Mouse (Mus musculus) liver, embryonic 14.5 days (tissue): Measurements from ENCODE around the gene Gab2.

ENCODE experiments used
- CTCF ChIP-seq: IDR thresholded peaks from 2 replicates; pipeline ENCODE4 v1.5.1; 2016; ENCODE audit warnings: antibody characterized with exemption, low read depth, control low read depth
- EP300 ChIP-seq: IDR thresholded peaks from 2 replicates; pipeline ENCODE4 v1.6.1; 2016; ENCODE audit warnings: antibody characterized with exemption, low read depth

- TF ChIP-seq CTCF (no peak), EP300 (no peak)
Observed at GRCm38 (mm10) chr7:97304471-97304870, 223.1 kb downstream of the Gab2 start.
